In the genomic region with DNA sequence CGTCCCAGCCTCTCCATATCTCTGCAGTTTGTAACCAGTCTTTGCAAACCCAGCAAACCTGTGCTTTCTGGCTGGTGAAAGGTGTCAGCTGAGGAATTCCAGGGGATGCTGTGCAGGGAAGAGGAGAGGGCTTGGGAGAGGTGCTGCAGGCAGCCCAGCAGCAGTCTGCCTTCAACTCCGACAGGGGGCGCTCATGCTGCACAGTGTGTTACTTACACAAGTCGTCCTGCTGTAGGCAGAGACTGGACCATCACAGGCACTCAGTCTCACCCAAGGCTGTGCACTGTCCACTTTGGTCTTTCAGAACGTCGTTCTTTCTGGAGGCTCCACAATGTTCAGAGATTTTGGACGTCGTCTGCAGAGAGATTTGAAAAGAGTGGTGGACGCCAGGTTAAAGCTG, we compare ENCODE assay signal across 8 mouse cellular contexts.
DNase-seq lines count a peak whose midpoint lies in the region; ATAC-seq and TF ChIP-seq lines count a peak whose summit lies in the region.

No protein-coding gene starts in this region.

- no peaks in the 10 kb centered on the region for H3K9me3 ChIP-seq in forebrain, embryonic 11.5 days (ENCODE audit: control insufficient read depth, low read length)
- no peaks in the 10 kb centered on the region for H3K9me3 ChIP-seq in forebrain, embryonic 15.5 days
- no peaks in the 10 kb centered on the region for H3K9me3 ChIP-seq in forebrain, postnatal 0 days (ENCODE audit: low read length)

- no peaks in the 10 kb centered on the region; the same call in 1 of the 2 replicates for H3K36me3 ChIP-seq in forebrain, embryonic 11.5 days (ENCODE audit: control insufficient read depth, insufficient read depth, low read length)
- H3K36me3 ChIP-seq in forebrain, embryonic 15.5 days, result no peaks in the 10 kb centered on the region
- 0 out of 2 replicates have a peak, but pooled peaks cover 8% of the 10 kb centered on the region for H3K36me3 ChIP-seq in forebrain, postnatal 0 days (ENCODE audit: insufficient read depth)

- intact Hi-C loops in left cerebral cortex, adult 2 months (cut with DNase I), result no loop called here

- peak; percentile 79 for DNase-seq in forebrain, embryonic 11.5 days (ENCODE audit: low spot score)
- peak; percentile 35 for DNase-seq in 416B (ENCODE audit: low read depth)
- DNase-seq in c-Kit-positive CD71-positive TER-119-positive erythroid progenitor cells, embryonic 14.5 days (ENCODE audit: low spot score), result peak; percentile 3
- DNase-seq in forebrain, postnatal 0 days, result peak; percentile 59
- DNase-seq in left cerebral cortex, adult 2 months (ENCODE audit: extremely low spot score in 1 of 2, low spot score in 2 of 2), result peak; percentile 51 to 57
- no peak for DNase-seq in T-cell, adult 2 months (ENCODE audit: low spot score)

- no peak; the same call in 1 of the 2 replicates for ATAC-seq in forebrain, embryonic 11.5 days (replicated peaks; ENCODE audit: low FRiP score)
- no peak for ATAC-seq in forebrain, embryonic 15.5 days (replicated peaks)
- ATAC-seq in forebrain, postnatal 0 days, result peak; percentile 42; the same call in 1 of the 2 replicates

- H3K9ac ChIP-seq in forebrain, embryonic 11.5 days (ENCODE audit: low read length), result no peak overlapping the region
- H3K9ac ChIP-seq in forebrain, embryonic 15.5 days (replicated peaks), result no peak overlapping the region
- H3K9ac ChIP-seq in forebrain, postnatal 0 days, result no peak overlapping the region

- peak; percentile 70 for TF ChIP-seq CTCF in forebrain, postnatal 0 days (IDR thresholded peaks at IDR 0.05; ENCODE audit: low read depth)
- peak; percentile 69 for TF ChIP-seq CTCF in left cerebral cortex, adult 2 months (IDR thresholded peaks at IDR 0.05)
- peak; percentile 17; the same call in 1 of the 2 replicates for TF ChIP-seq CTCF in olfactory bulb, adult 2 months (IDR thresholded peaks at IDR 0.05; ENCODE audit: insufficient read depth, low read depth, low read length)

- no peaks in the 10 kb centered on the region for H3K4me1 ChIP-seq in forebrain, embryonic 11.5 days (replicated peaks; ENCODE audit: control insufficient read depth, insufficient read depth, low read length)
- H3K4me1 ChIP-seq in forebrain, embryonic 15.5 days, result no peaks in the 10 kb centered on the region
- H3K4me1 ChIP-seq in forebrain, postnatal 0 days (ENCODE audit: insufficient read depth), result no peaks in the 10 kb centered on the region
- no peaks in the 10 kb centered on the region; the same call in 1 of the 2 replicates for H3K4me1 ChIP-seq in olfactory bulb, adult 2 months (ENCODE audit: control insufficient read depth, insufficient read depth, low read length)

- TF ChIP-seq POLR2A in olfactory bulb, adult 2 months (IDR thresholded peaks at IDR 0.05; ENCODE audit: insufficient read depth, low read depth, low read length), result no peak

- WGBS in forebrain, embryonic 11.5 days, result 54% methylated on average over 9 of the region's 9 CpGs
- WGBS in forebrain, embryonic 15.5 days, result 40% methylated on average over 9 of the region's 9 CpGs
- 41% methylated on average over 9 of the region's 9 CpGs for WGBS in forebrain, postnatal 0 days
- WGBS in olfactory bulb, adult 2 months, result 37% methylated on average over 9 of the region's 9 CpGs

- no peak overlapping the region for H3K4me3 ChIP-seq in forebrain, embryonic 11.5 days (ENCODE audit: low read depth, low read length)
- no peak overlapping the region for H3K4me3 ChIP-seq in forebrain, embryonic 15.5 days
- H3K4me3 ChIP-seq in forebrain, postnatal 0 days (ENCODE audit: low read depth, low read length), result no peak overlapping the region
- H3K4me3 ChIP-seq in left cerebral cortex, adult 2 months, result no peak overlapping the region
- no peak overlapping the region for H3K4me3 ChIP-seq in olfactory bulb, adult 2 months (ENCODE audit: insufficient read depth, low read depth, low read length)

- no peaks in the 10 kb centered on the region for H3K27me3 ChIP-seq in forebrain, embryonic 11.5 days (ENCODE audit: control insufficient read depth, insufficient read depth, low read length)
- H3K27me3 ChIP-seq in forebrain, embryonic 15.5 days, result no peaks in the 10 kb centered on the region
- H3K27me3 ChIP-seq in forebrain, postnatal 0 days (ENCODE audit: insufficient read depth, low read length), result no peaks in the 10 kb centered on the region

- no peak overlapping the region for H3K27ac ChIP-seq in forebrain, embryonic 11.5 days (ENCODE audit: low read depth, low read length)
- no peak overlapping the region for H3K27ac ChIP-seq in forebrain, embryonic 15.5 days (replicated peaks)
- no peak overlapping the region for H3K27ac ChIP-seq in forebrain, postnatal 0 days (ENCODE audit: low read depth, low read length)
- no peak overlapping the region for H3K27ac ChIP-seq in left cerebral cortex, adult 2 months
- no peak overlapping the region for H3K27ac ChIP-seq in olfactory bulb, adult 2 months (ENCODE audit: insufficient read depth, low read depth, low read length)

- H3K4me2 ChIP-seq in forebrain, embryonic 11.5 days (ENCODE audit: low read depth, low read length, severe bottlenecking), result no peak overlapping the region
- H3K4me2 ChIP-seq in forebrain, embryonic 15.5 days (replicated peaks), result no peak overlapping the region
- no peak overlapping the region for H3K4me2 ChIP-seq in forebrain, postnatal 0 days (ENCODE audit: low read depth)

Comparison
In these comparisons a context has a peak if more than half of its experiments do, and no peak if none do; other contexts are left out.
1. CTCF ChIP-seq: peak in every context shown above with its lines; median percentile 70 in forebrain, postnatal 0 days; 69 in left cerebral cortex, adult 2 months; 17 in olfactory bulb, adult 2 months.